ENCODE assay signal across 34 mouse cellular contexts in the genomic region with DNA sequence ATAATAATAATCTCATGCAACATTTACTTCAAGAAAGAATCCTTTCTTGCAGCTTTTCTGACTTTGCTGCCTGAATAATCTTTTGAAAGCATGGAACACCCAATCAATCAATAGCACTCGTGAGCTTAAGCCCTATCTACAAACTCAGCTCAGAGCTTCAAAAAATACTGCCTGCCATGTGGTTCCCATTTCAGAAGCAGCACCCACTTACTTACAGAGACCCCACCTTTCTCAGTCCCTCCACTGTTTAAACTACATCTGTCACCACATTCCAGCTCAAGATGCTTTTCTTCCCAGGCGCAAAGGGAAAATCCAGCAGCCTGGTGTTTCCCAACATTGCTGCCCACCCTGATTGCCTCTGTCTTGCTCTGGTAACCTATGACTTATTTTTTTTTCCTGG. TPM values are rescaled to one million over a fixed set of nuclear protein-coding genes. Genes with fewer than 3 reads are reported as not detected.
A peak's percentile ranks its signal among the peaks of the same experiment; 100 is the strongest.
DNase-seq lines count a peak whose midpoint lies in the region; ATAC-seq and TF ChIP-seq lines count a peak whose summit lies in the region.
"Had no signal": no experiment of that assay in that cellular context is flagged by ENCODE, and none has a peak within 500 bp of the region (broad histone marks: within the 10 kb centered on the region; RNA-seq: fewer than 3 reads in every experiment).

No protein-coding gene starts in this region.

- no peaks in the 10 kb centered on the region for H3K36me3 ChIP-seq in lung, embryonic 14.5 days (ENCODE audit: insufficient read depth)
- no peaks in the 10 kb centered on the region for H3K36me3 ChIP-seq in limb, embryonic 10.5 days
- H3K36me3 ChIP-seq: embryonic facial prominence, embryonic 12.5 days; forebrain, embryonic 10.5 days; heart, embryonic 12.5 days; hindbrain, embryonic 15.5 days; midbrain, embryonic 10.5 days; midbrain, embryonic 15.5 days; neural tube, embryonic 15.5 days had no signal

- no peaks in the 10 kb centered on the region for H3K4me1 ChIP-seq in lung, embryonic 14.5 days (ENCODE audit: insufficient read depth)
- peaks cover 45% of the 10 kb centered on the region for H3K4me1 ChIP-seq in limb, embryonic 10.5 days
- H3K4me1 ChIP-seq: embryonic facial prominence, embryonic 12.5 days; heart, embryonic 12.5 days; hindbrain, embryonic 15.5 days; midbrain, embryonic 10.5 days; midbrain, embryonic 15.5 days; neural tube, embryonic 15.5 days had no signal

- peak; percentile 99 for ATAC-seq in lung, embryonic 14.5 days (ENCODE audit: insufficient read depth)
- ATAC-seq in erythroid progenitor cell, adult 5-6 weeks (replicated peaks; ENCODE audit: low FRiP score, poor library complexity, severe bottlenecking): no peak
- ATAC-seq: forebrain, postnatal 0 days; midbrain, embryonic 15.5 days had no signal

- no peaks in the 10 kb centered on the region for H3K27me3 ChIP-seq in lung, embryonic 14.5 days (ENCODE audit: insufficient read depth, low read length)
- no peaks in the 10 kb centered on the region for H3K27me3 ChIP-seq in limb, embryonic 10.5 days (ENCODE audit: low read depth, poor library complexity, severe bottlenecking)
- H3K27me3 ChIP-seq: embryonic facial prominence, embryonic 12.5 days; heart, embryonic 12.5 days; hindbrain, embryonic 15.5 days; midbrain, embryonic 15.5 days; neural tube, embryonic 15.5 days had no signal

- H3K9me3 ChIP-seq in lung, embryonic 14.5 days (ENCODE audit: low read depth, low read length): no peaks in the 10 kb centered on the region
- H3K9me3 ChIP-seq in limb, embryonic 10.5 days (replicated peaks): no peaks in the 10 kb centered on the region
- H3K9me3 ChIP-seq: embryonic facial prominence, embryonic 12.5 days; forebrain, embryonic 10.5 days; heart, embryonic 12.5 days; hindbrain, embryonic 15.5 days; midbrain, embryonic 10.5 days; midbrain, embryonic 15.5 days; neural tube, embryonic 15.5 days had no signal

- 13% methylated on average over 2 of the region's 2 CpGs for WGBS in lung, embryonic 14.5 days
- 30% methylated on average over 2 of the region's 2 CpGs for WGBS in limb, embryonic 10.5 days

- H3K27ac ChIP-seq in lung, embryonic 14.5 days (ENCODE audit: low read depth): peak overlapping the region; percentile 39; the same call in 1 of the 2 replicates
- H3K27ac ChIP-seq in limb, embryonic 10.5 days: no peak overlapping the region
- H3K27ac ChIP-seq: embryonic facial prominence, embryonic 12.5 days; forebrain, embryonic 10.5 days; hindbrain, embryonic 15.5 days; liver, embryonic 14.5 days; midbrain, embryonic 10.5 days; midbrain, embryonic 15.5 days; neural tube, embryonic 15.5 days had no signal

- no peak overlapping the region for H3K4me3 ChIP-seq in lung, embryonic 14.5 days (ENCODE audit: low read depth, low read length)
- H3K4me3 ChIP-seq in limb, embryonic 10.5 days: no peak overlapping the region
- H3K4me3 ChIP-seq: embryonic facial prominence, embryonic 12.5 days; forebrain, embryonic 10.5 days; heart, embryonic 12.5 days; hindbrain, embryonic 15.5 days; midbrain, embryonic 10.5 days; midbrain, embryonic 15.5 days; neural tube, embryonic 15.5 days had no signal

- DNase-seq in lung, embryonic 14.5 days: peak; percentile 82
- no peak for DNase-seq in lung, postnatal 14 days
- DNase-seq in limb, embryonic 10.5 days (ENCODE audit: low spot score): peak; percentile 36
- DNase-seq in lung, postnatal 10 days: peak; percentile 30
- no peak for DNase-seq in spleen, postnatal 36 days (ENCODE audit: low spot score in 2 of 2)
- DNase-seq in yolk sac, embryonic 10.5 days (ENCODE audit: low spot score): no peak
- DNase-seq: adrenal gland, postnatal 25 days; B cell, adult 2 months; cerebellum, adult 11-12 months; cerebellum, adult 9-11 months; forebrain, postnatal 0 days; gastrocnemius, postnatal 25 days; heart, adult 11 months; kidney, adult 2 months; kidney, postnatal 4 days; layer of hippocampus, postnatal 36 days; left cerebral cortex, postnatal 4 days; liver; retina, postnatal 1 day; right cerebral cortex, postnatal 14 days; thymus, postnatal 25 days had no signal

- H3K9ac ChIP-seq in lung, embryonic 14.5 days: no peak overlapping the region
- H3K9ac ChIP-seq: embryonic facial prominence, embryonic 12.5 days; forebrain, postnatal 0 days; heart, embryonic 12.5 days; hindbrain, embryonic 15.5 days; liver, embryonic 14.5 days; midbrain, embryonic 15.5 days; neural tube, embryonic 15.5 days had no signal

- TF ChIP-seq CTCF in lung, embryonic 14.5 days (IDR thresholded peaks at IDR 0.05; ENCODE audit: low read depth): no peak

- no peak overlapping the region for H3K4me2 ChIP-seq in lung, embryonic 14.5 days
- H3K4me2 ChIP-seq: embryonic facial prominence, embryonic 12.5 days; heart, embryonic 12.5 days; hindbrain, embryonic 15.5 days; midbrain, embryonic 15.5 days; neural tube, embryonic 15.5 days had no signal

RNA-seq across cellular contexts. Expression of a gene that starts 2.8 kb away (rescaled TPM):
- polyA plus RNA-seq in lung, embryonic 14.5 days (2014; fragmentation: Nextera tagmentation; extraction: Ambion mirVana): 0.32 and 0.51 TPM in 2 replicates
- 0.08 TPM in 1 of 2 replicates, not detected in the other for polyA plus RNA-seq in limb, embryonic 10.5 days (2016; fragmentation: Nextera tagmentation; extraction: Ambion mirVana)
- 1.4 and 2.1 TPM in 2 replicates for total RNA-seq in erythroid progenitor cell, adult 5-6 weeks (2015; ENCODE audit: low replicate concordance)
- 0.39 TPM in 1 of 2 replicates, not detected in the other for total RNA-seq in erythroid progenitor cell, adult 5-6 weeks (2017; ENCODE audit: low replicate concordance)
- total RNA-seq: adrenal gland, postnatal 25 days; gastrocnemius, postnatal 25 days; layer of hippocampus, adult 8-10 months; layer of hippocampus, postnatal 36 days had no signal
- polyA plus RNA-seq: heart, embryonic 12.5 days; heart, postnatal 0 days; intestine, embryonic 14.5 days; kidney, embryonic 16.5 days; liver, embryonic 14.5 days; neural tube, embryonic 15.5 days had no signal

Comparison
In these comparisons a context has a peak if more than half of its experiments do, and no peak if none do; other contexts are left out.
1. DNase-seq: peak in lung, embryonic 14.5 days (single experiment), limb, embryonic 10.5 days (single experiment) and lung, postnatal 10 days (single experiment); none in lung, postnatal 14 days (single experiment), spleen, postnatal 36 days (0 of 2) and yolk sac, embryonic 10.5 days (single experiment).